Mouse (Mus musculus): Measurements from ENCODE around the gene Anapc15-ps. TPM values are rescaled to one million over a fixed set of nuclear protein-coding genes. Genes with fewer than 3 reads are reported as not detected.

The Anapc15-ps gene
- polyA plus RNA-seq, 1 experiment from 2014 or later: not detected

GRCm38 (mm10) chr10:95698920-95699714, 25.9 kb upstream of the Anapc15-ps start:
- no peak for DNase-seq (ENCODE audit: low spot score)
- ATAC-seq (ENCODE audit: low read depth): no peak
- WGBS: 69% methylated on average over 8 of the region's 8 CpGs

GRCm38 (mm10) chr10:95696253-95696641, 23.0 kb upstream of the Anapc15-ps start:
- Histone ChIP-seq H3K9me3 (ENCODE audit: control insufficient read depth, low read length) (no peaks in the 10 kb centered on the region), H3K27me3 (replicated peaks; ENCODE audit: control insufficient read depth, insufficient read depth, low read length) (no peaks in the 10 kb centered on the region), H3K27ac (replicated peaks; ENCODE audit: low read depth, low read length) (no peak overlapping the region), H3K4me3 (ENCODE audit: low read depth, low read length) (no peak overlapping the region), H3K36me3 (ENCODE audit: control insufficient read depth, insufficient read depth, low read length) (no peaks in the 10 kb centered on the region), H3K9ac (ENCODE audit: low read depth, low read length) (no peak overlapping the region), H3K4me2 (ENCODE audit: low read depth, low read length) (no peak overlapping the region), H3K4me1 (ENCODE audit: control insufficient read depth, insufficient read depth, low read length) (no peaks in the 10 kb centered on the region)
- 46% methylated on average over 3 of the region's 3 CpGs for WGBS
- no peak for ATAC-seq (ENCODE audit: low read depth)
- DNase-seq (ENCODE audit: low spot score): no peak

More at GRCm38 (mm10) chr10:95698920-95699714, 25.9 kb upstream of the Anapc15-ps start:
- Histone ChIP-seq H3K4me2 (ENCODE audit: low read depth, low read length) (no peak overlapping the region), H3K27ac (replicated peaks; ENCODE audit: low read depth, low read length) (no peak overlapping the region), H3K9ac (ENCODE audit: low read depth, low read length) (no peak overlapping the region), H3K36me3 (ENCODE audit: control insufficient read depth, insufficient read depth, low read length) (no peaks in the 10 kb centered on the region), H3K4me3 (ENCODE audit: low read depth, low read length) (no peak overlapping the region), H3K27me3 (replicated peaks; ENCODE audit: control insufficient read depth, insufficient read depth, low read length) (no peaks in the 10 kb centered on the region), H3K4me1 (ENCODE audit: control insufficient read depth, insufficient read depth, low read length) (no peaks in the 10 kb centered on the region), H3K9me3 (ENCODE audit: control insufficient read depth, low read length) (no peaks in the 10 kb centered on the region)

- no peak overlapping the region for H3K4me3 ChIP-seq (ENCODE audit: low read depth, low read length)
- H3K4me2 ChIP-seq (ENCODE audit: low read depth, low read length): no peak overlapping the region
- no peak for DNase-seq (ENCODE audit: low spot score)
- H3K4me1 ChIP-seq (ENCODE audit: control insufficient read depth, insufficient read depth, low read length): no peaks in the 10 kb centered on the region
- no peaks in the 10 kb centered on the region for H3K36me3 ChIP-seq (ENCODE audit: control insufficient read depth, insufficient read depth, low read length)
- H3K27ac ChIP-seq (replicated peaks; ENCODE audit: low read depth, low read length): no peak overlapping the region
- 80% methylated on average over 18 of the region's 18 CpGs for WGBS
- H3K27me3 ChIP-seq (replicated peaks; ENCODE audit: control insufficient read depth, insufficient read depth, low read length): no peaks in the 10 kb centered on the region
- no peak overlapping the region for H3K9ac ChIP-seq (ENCODE audit: low read depth, low read length)
- no peak for ATAC-seq (ENCODE audit: low read depth)
- no peaks in the 10 kb centered on the region for H3K9me3 ChIP-seq (ENCODE audit: control insufficient read depth, low read length)
Observed at GRCm38 (mm10) chr10:95695603-95696252, 22.5 kb upstream of the Anapc15-ps start.

- 52% methylated on average over 12 of the region's 12 CpGs for WGBS
- no peak overlapping the region for H3K27ac ChIP-seq (replicated peaks; ENCODE audit: low read depth, low read length)
- no peaks in the 10 kb centered on the region for H3K27me3 ChIP-seq (replicated peaks; ENCODE audit: control insufficient read depth, insufficient read depth, low read length)
Observed at GRCm38 (mm10) chr10:95694559-95695251, 21.5 kb upstream of the Anapc15-ps start.

GRCm38 (mm10) chr10:95691347-95691746, 18.1 kb upstream of the Anapc15-ps start:
- whole genome bisulfite sequencing: 90% methylated on average over 4 of the region's 4 CpGs
- no peaks in the 10 kb centered on the region for H3K4me1 ChIP-seq (ENCODE audit: control insufficient read depth, insufficient read depth, low read length)
- no peak for ATAC-seq (ENCODE audit: low read depth)

More at GRCm38 (mm10) chr10:95694559-95695251, 21.5 kb upstream of the Anapc15-ps start:
- DNase-seq (ENCODE audit: low spot score) (no peak), ATAC-seq (ENCODE audit: low read depth) (no peak)
- Histone ChIP-seq H3K9ac (ENCODE audit: low read depth, low read length) (no peak overlapping the region; the same call in 1 of the 2 replicates), H3K36me3 (ENCODE audit: control insufficient read depth, insufficient read depth, low read length) (no peaks in the 10 kb centered on the region), H3K9me3 (ENCODE audit: control insufficient read depth, low read length) (no peaks in the 10 kb centered on the region), H3K4me1 (ENCODE audit: control insufficient read depth, insufficient read depth, low read length) (no peaks in the 10 kb centered on the region), H3K4me3 (ENCODE audit: low read depth, low read length) (no peak overlapping the region), H3K4me2 (ENCODE audit: low read depth, low read length) (no peak overlapping the region)

GRCm38 (mm10) chr10:95689833-95690232, 16.6 kb upstream of the Anapc15-ps start:
- ATAC-seq (ENCODE audit: low read depth) (no peak), DNase-seq (ENCODE audit: low spot score) (no peak)
- Histone ChIP-seq H3K4me2 (ENCODE audit: low read depth, low read length) (no peak overlapping the region), H3K27ac (replicated peaks; ENCODE audit: low read depth, low read length) (no peak overlapping the region), H3K4me1 (ENCODE audit: control insufficient read depth, insufficient read depth, low read length) (no peaks in the 10 kb centered on the region), H3K27me3 (replicated peaks; ENCODE audit: control insufficient read depth, insufficient read depth, low read length) (no peaks in the 10 kb centered on the region), H3K9ac (ENCODE audit: low read depth, low read length) (no peak overlapping the region), H3K36me3 (ENCODE audit: control insufficient read depth, insufficient read depth, low read length) (no peaks in the 10 kb centered on the region), H3K9me3 (ENCODE audit: control insufficient read depth, low read length) (no peaks in the 10 kb centered on the region), H3K4me3 (ENCODE audit: low read depth, low read length) (no peak overlapping the region)
- WGBS: 96% methylated on average over 1 of the region's 1 CpGs

More at GRCm38 (mm10) chr10:95691347-95691746, 18.1 kb upstream of the Anapc15-ps start:
- no peak for DNase-seq (ENCODE audit: low spot score)
- Histone ChIP-seq H3K27ac (replicated peaks; ENCODE audit: low read depth, low read length) (no peak overlapping the region), H3K36me3 (ENCODE audit: control insufficient read depth, insufficient read depth, low read length) (no peaks in the 10 kb centered on the region), H3K9ac (ENCODE audit: low read depth, low read length) (no peak overlapping the region), H3K27me3 (replicated peaks; ENCODE audit: control insufficient read depth, insufficient read depth, low read length) (no peaks in the 10 kb centered on the region), H3K9me3 (ENCODE audit: control insufficient read depth, low read length) (no peaks in the 10 kb centered on the region), H3K4me3 (ENCODE audit: low read depth, low read length) (no peak overlapping the region), H3K4me2 (ENCODE audit: low read depth, low read length) (no peak overlapping the region)

GRCm38 (mm10) chr10:95689058-95689457, 15.8 kb upstream of the Anapc15-ps start:
- no peak overlapping the region for H3K9ac ChIP-seq (ENCODE audit: low read depth, low read length)
- ATAC-seq (ENCODE audit: low read depth) (no peak), DNase-seq (ENCODE audit: low spot score) (no peak)
- WGBS: 62% methylated on average over 7 of the region's 7 CpGs
- no peak overlapping the region for H3K4me3 ChIP-seq (ENCODE audit: low read depth, low read length)
- H3K27ac ChIP-seq (replicated peaks; ENCODE audit: low read depth, low read length): no peak overlapping the region
- H3K4me1 ChIP-seq (ENCODE audit: control insufficient read depth, insufficient read depth, low read length): no peaks in the 10 kb centered on the region
- no peak overlapping the region for H3K4me2 ChIP-seq (ENCODE audit: low read depth, low read length)
- no peaks in the 10 kb centered on the region for H3K36me3 ChIP-seq (ENCODE audit: control insufficient read depth, insufficient read depth, low read length)
- no peaks in the 10 kb centered on the region for H3K27me3 ChIP-seq (replicated peaks; ENCODE audit: control insufficient read depth, insufficient read depth, low read length)
- no peaks in the 10 kb centered on the region for H3K9me3 ChIP-seq (ENCODE audit: control insufficient read depth, low read length)

- ATAC-seq (ENCODE audit: low read depth) (no peak), DNase-seq (ENCODE audit: low spot score) (no peak)
- Histone ChIP-seq H3K9me3 (ENCODE audit: control insufficient read depth, low read length) (no peaks in the 10 kb centered on the region), H3K4me2 (ENCODE audit: low read depth, low read length) (no peak overlapping the region), H3K9ac (ENCODE audit: low read depth, low read length) (no peak overlapping the region), H3K36me3 (ENCODE audit: control insufficient read depth, insufficient read depth, low read length) (no peaks in the 10 kb centered on the region), H3K27ac (replicated peaks; ENCODE audit: low read depth, low read length) (no peak overlapping the region), H3K4me1 (ENCODE audit: control insufficient read depth, insufficient read depth, low read length) (no peaks in the 10 kb centered on the region), H3K4me3 (ENCODE audit: low read depth, low read length) (no peak overlapping the region), H3K27me3 (replicated peaks; ENCODE audit: control insufficient read depth, insufficient read depth, low read length) (no peaks in the 10 kb centered on the region)
- WGBS: 76% methylated on average over 21 of the region's 21 CpGs
Observed at GRCm38 (mm10) chr10:95687558-95688141, 14.4 kb upstream of the Anapc15-ps start.

Measured in embryonic facial prominence, embryonic 14.5 days (tissue).